In genomic region chr12:117632133-117632532, GRCm38 (mm10) we compare ENCODE assay signal across 15 mouse cellular contexts.
"Had no signal": no experiment of that assay in that cellular context is flagged by ENCODE, and none has a peak within 500 bp of the region (broad histone marks: within the 10 kb centered on the region; RNA-seq: fewer than 3 reads in every experiment).

No protein-coding gene starts in this region.

- H3K27me3 ChIP-seq: limb, embryonic 12.5 days; limb, embryonic 15.5 days had no signal

- H3K4me2 ChIP-seq: limb, embryonic 12.5 days; limb, embryonic 15.5 days; liver, embryonic 11.5 days; lung, embryonic 14.5 days; midbrain, embryonic 11.5 days had no signal

- H3K4me3 ChIP-seq: limb, embryonic 12.5 days; limb, embryonic 15.5 days had no signal

- H3K9ac ChIP-seq: limb, embryonic 12.5 days; limb, embryonic 15.5 days; liver, embryonic 14.5 days; liver, postnatal 0 days; lung, embryonic 14.5 days had no signal

- DNase-seq: kidney, adult 18-20 months; kidney, adult 9 months; liver, postnatal 0 days; lung, embryonic 14.5 days; lung, postnatal 14 days; lung, postnatal 4 days; midbrain, embryonic 14.5 days; thymus, adult 18-20 months; thymus, postnatal 36 days had no signal

- H3K9me3 ChIP-seq: limb, embryonic 12.5 days; limb, embryonic 15.5 days had no signal

- H3K36me3 ChIP-seq: limb, embryonic 12.5 days; limb, embryonic 15.5 days had no signal

- H3K27ac ChIP-seq: kidney, postnatal 0 days; limb, embryonic 12.5 days; limb, embryonic 15.5 days; liver, embryonic 14.5 days had no signal

- ATAC-seq: liver, postnatal 0 days had no signal

- H3K4me1 ChIP-seq: limb, embryonic 15.5 days had no signal
